Mouse (Mus musculus): ENCODE results near the gene Mpnd.

- TF ChIP-seq POLR2A (IDR thresholded peaks at IDR 0.05; ENCODE audit: control insufficient read depth, extremely low read depth, insufficient read depth, low read length, poor library complexity) (no peak), CTCF (IDR thresholded peaks at IDR 0.05; ENCODE audit: borderline replicate concordance, control insufficient read depth, extremely low read depth, insufficient read depth, low read length, poor library complexity) (no peak)
Observed at GRCm38 (mm10) chr17:55956129-55956528, 49.4 kb upstream of the Mpnd start.

All from thymus, adult 2 months (tissue).